Mouse (Mus musculus) heart, embryonic 15.5 days (tissue): ENCODE data around the gene Wnt8b. TPM values are rescaled to one million over a fixed set of nuclear protein-coding genes. Genes with fewer than 3 reads are reported as not detected.

Experiments
- polyA plus RNA-seq: library from polyadenylated mRNA; unstranded; fragments of >200 nt; fragmentation: Nextera tagmentation; extraction: Ambion mirVana; gene quantifications from 2 replicates; pipeline ENCODE4 v1.2.1, GENCODE M21; 2015

Wnt8b gene
- polyA plus RNA-seq, 1 experiment from 2014 or later = not detected

Other genes with a start within 250 kb of the Wnt8b start
- 131 and 164 TPM in 2 replicates for gene Scd2, start 199.8 kb upstream of the Wnt8b start, polyA plus RNA-seq
- gene Scd4, start 160.4 kb upstream of the Wnt8b start, polyA plus RNA-seq = 2.5 TPM in 2 replicates
- 0.93 and 1.8 TPM in 2 replicates for gene Scd1, start 85.6 kb upstream of the Wnt8b start, polyA plus RNA-seq
- 1.7 and 1.9 TPM in 2 replicates for gene Sec31b, start 52.4 kb downstream of the Wnt8b start, polyA plus RNA-seq
- not detected in 2 replicates for gene Gm20538, start 59.4 kb downstream of the Wnt8b start, polyA plus RNA-seq
- 947 and 1,069 TPM in 2 replicates for gene Ndufb8, start 62.0 kb downstream of the Wnt8b start, polyA plus RNA-seq
- 20.1 and 23.4 TPM in 2 replicates for gene Hif1an, start 69.4 kb downstream of the Wnt8b start, polyA plus RNA-seq